Mouse (Mus musculus) small intestine, adult 2 months (tissue): Measurements from ENCODE around the gene Plekhh2.

ENCODE experiments used
- CTCF ChIP-seq: fragments of 200-500 bp; IDR thresholded peaks from 2 replicates; pipeline ENCODE4 v1.5.1; 2012; ENCODE audit warnings: low read depth, mild to moderate bottlenecking, control low read depth, inconsistent platforms, low read length, moderate library complexity, mixed read lengths; ENCODE audit not compliant: insufficient replicate concordance, insufficient read length; ENCODE audit errors: extremely low read depth
- POLR2A ChIP-seq: fragments of 200-500 bp; IDR thresholded peaks from 2 replicates; pipeline ENCODE4 v1.6.1; 2012; ENCODE audit warnings: low read depth, mild to moderate bottlenecking, control low read depth, inconsistent platforms, low read length, moderate library complexity

DNA sequence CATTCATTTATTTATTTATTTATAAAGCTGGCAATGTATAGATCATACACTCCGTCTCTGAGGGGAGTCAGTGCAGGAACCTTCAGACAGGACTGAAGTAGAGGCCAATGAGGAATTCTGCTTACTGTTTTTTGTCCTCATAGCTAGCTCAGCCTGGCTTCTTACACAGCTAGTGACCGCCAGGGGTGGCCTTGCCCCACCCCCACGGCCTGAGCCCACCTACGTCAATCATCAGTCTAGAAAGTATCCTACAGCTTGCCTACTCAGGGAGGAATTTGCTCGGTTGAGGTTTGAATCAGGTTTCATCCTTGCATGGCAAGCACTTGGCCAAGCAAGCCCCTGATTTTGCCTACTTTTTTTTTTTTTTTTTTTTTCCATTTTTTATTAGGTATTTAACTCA is 4.2 kb downstream of the Plekhh2 start:
- no peak for TF ChIP-seq CTCF
- TF ChIP-seq POLR2A = no peak
